Mouse (Mus musculus): Measurements from ENCODE around the gene Lysmd2. TPM values are rescaled to one million over a fixed set of nuclear protein-coding genes. Genes with fewer than 3 reads are reported as not detected.

The Lysmd2 gene
- polyA plus RNA-seq (2012; rRNA removed): 4.1 and 4.2 TPM in 2 replicates

GRCm38 (mm10) chr9:75625556-75626307 lies at the start of gene Lysmd2:
Lysmd2 (plus strand) TSS chr9:75625741.

GRCm38 (mm10) chr9:75610571-75611493 lies 14.7 kb upstream of the Lysmd2 start, which contains the start of gene Tmod2:
Tmod2 (minus strand) TSS chr9:75611325.

DNA sequence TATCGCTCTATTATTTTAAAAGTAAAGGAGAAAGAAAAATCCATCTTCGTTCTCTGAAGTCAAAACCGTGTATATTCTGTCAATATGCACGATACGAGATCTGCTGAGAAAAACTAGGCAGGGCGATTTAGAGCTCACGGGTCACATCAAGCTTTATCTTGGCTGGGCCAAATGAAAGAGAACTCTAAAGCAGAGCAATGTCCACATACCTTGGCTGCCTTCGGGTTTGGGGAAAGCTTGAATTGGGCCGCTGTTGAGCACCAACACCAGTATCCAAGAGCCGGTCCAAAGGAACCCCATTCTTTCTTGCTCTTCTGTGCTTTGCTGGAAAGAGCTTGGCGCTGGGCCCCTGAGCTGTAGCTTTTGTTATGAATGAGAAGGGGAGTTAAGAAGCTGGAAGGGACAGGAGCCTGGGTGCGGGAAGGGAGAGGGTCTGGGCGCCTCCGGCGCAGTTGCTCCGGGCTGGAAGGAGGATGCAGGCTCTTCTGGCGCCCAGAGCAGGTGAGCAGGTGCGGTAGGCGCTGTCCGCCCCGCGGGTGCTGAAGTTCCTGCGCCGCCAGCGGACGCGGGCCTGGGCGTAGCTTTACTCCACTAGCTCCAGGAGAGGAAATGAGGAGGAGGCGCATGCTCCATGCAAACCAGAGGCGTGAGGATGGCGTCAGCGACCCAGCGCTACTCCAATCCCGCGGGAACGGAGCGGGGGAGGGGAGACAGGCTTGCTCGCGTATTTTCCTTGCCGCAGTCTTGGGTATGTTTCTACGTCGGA lies 58.1 kb downstream of the Lysmd2 start, which contains the start of gene Scg3:
TSS of gene Scg3 (minus strand) at position 631 of the 766 bp plus-strand sequence.

Other genes starting within 250 kb of the Lysmd2 start
- 10.3 and 10.5 TPM in 2 replicates for gene Mapk6, start 215.7 kb upstream of the Lysmd2 start, polyA plus RNA-seq (2012; rRNA removed)
- 5.7 and 6.1 TPM in 2 replicates for gene Leo1, start 184.2 kb upstream of the Lysmd2 start, polyA plus RNA-seq (2012; rRNA removed)
- 11.2 and 12.1 TPM in 2 replicates for gene Tmod3, start 66.1 kb upstream of the Lysmd2 start, polyA plus RNA-seq (2012; rRNA removed)
- gene Tmod2, start 14.4 kb upstream of the Lysmd2 start, polyA plus RNA-seq (2012; rRNA removed): 0.02 and 0.05 TPM in 2 replicates
- gene Scg3, start 58.3 kb downstream of the Lysmd2 start, polyA plus RNA-seq (2012; rRNA removed): 0.02 TPM in 1 of 2 replicates, not detected in the other
- 3.1 and 3.3 TPM in 2 replicates for gene Bmp5, start 149.6 kb downstream of the Lysmd2 start, polyA plus RNA-seq (2012; rRNA removed)

All from liver, embryonic 18 days (tissue).